Mouse (Mus musculus) embryonic facial prominence, embryonic 14.5 days (tissue): ENCODE data around the gene Atp6ap1l. TPM values are rescaled to one million over a fixed set of nuclear protein-coding genes. Genes with fewer than 3 reads are reported as not detected.
"Not testable (repeated sequence)": the region's sequence is repeated elsewhere in the genome, so short reads cannot be mapped to it uniquely, and the experiment has no call there.

Source experiments
- ATAC-seq: fragments of 200-750 bp; cut with Nextera tagmentation; 2 replicates; pipeline ENCODE4 v1.8.0; 2017; ENCODE audit warnings: low read depth, moderate number of reproducible peaks, moderate TSS enrichment
- DNase-seq: peaks from one replicate; pipeline ENCODE4 v3.0.0-alpha.2; 2015; ENCODE audit warnings: low spot score
- H3K27ac ChIP-seq: fragments of 300-500 bp; sonication (generic); replicated peaks from 2 replicates; pipeline ENCODE4 v1.5.1; 2014; ENCODE audit warnings: low read depth, mild to moderate bottlenecking, low read length, moderate library complexity
- H3K27me3 ChIP-seq: fragments of 300-500 bp; sonication (generic); replicated peaks from 2 replicates; pipeline ENCODE4 v1.6.1; 2014; ENCODE audit warnings: low read length; ENCODE audit not compliant: control insufficient read depth, insufficient read depth
- H3K36me3 ChIP-seq: fragments of 300-500 bp; sonication (generic); 2 replicates; pipeline ENCODE4 v1.6.1; 2014; ENCODE audit warnings: low read length, mixed read lengths; ENCODE audit not compliant: control insufficient read depth, insufficient read depth
- H3K4me1 ChIP-seq: fragments of 300-500 bp; sonication (generic); 2 replicates; pipeline ENCODE4 v1.6.1; 2014; ENCODE audit warnings: antibody characterized with exemption, low read length; ENCODE audit not compliant: control insufficient read depth, insufficient read depth
- H3K4me2 ChIP-seq: fragments of 300-500 bp; sonication (generic); 2 replicates; pipeline ENCODE4 v1.6.1; 2014; ENCODE audit warnings: low read depth, mild to moderate bottlenecking, low read length, moderate library complexity, mixed read lengths
- H3K4me3 ChIP-seq: fragments of 300-500 bp; sonication (generic); 2 replicates; pipeline ENCODE4 v1.5.1; 2014; ENCODE audit warnings: low read depth, mild to moderate bottlenecking, low read length
- H3K9ac ChIP-seq: fragments of 300-500 bp; sonication (generic); 2 replicates; pipeline ENCODE4 v1.6.1; 2014; ENCODE audit warnings: low read depth, mild to moderate bottlenecking, low read length, moderate library complexity, mixed read lengths
- H3K9me3 ChIP-seq: fragments of 300-500 bp; sonication (generic); 2 replicates; pipeline ENCODE4 v1.6.1; 2016; ENCODE audit warnings: low read length; ENCODE audit not compliant: control insufficient read depth
- WGBS: fragments of 180-500 bp; shearing (Covaris S2); extraction: QIAGEN DNeasy Blood & Tissue Kit; methylation state at CpG from one replicate; pipeline ENCODE4 v1.1.7; 2014; 5-methylcytosine and 5-hydroxymethylcytosine counted together
- polyA plus RNA-seq: library from polyadenylated mRNA; unstranded; fragments of >200 nt; fragmentation: Nextera tagmentation; extraction: Ambion mirVana; gene quantifications from 2 replicates; pipeline ENCODE4 v1.2.1, GENCODE M21; 2014

Gene Atp6ap1l
- polyA plus RNA-seq, 1 experiment from 2014 or later = 0.90 TPM

DNA sequence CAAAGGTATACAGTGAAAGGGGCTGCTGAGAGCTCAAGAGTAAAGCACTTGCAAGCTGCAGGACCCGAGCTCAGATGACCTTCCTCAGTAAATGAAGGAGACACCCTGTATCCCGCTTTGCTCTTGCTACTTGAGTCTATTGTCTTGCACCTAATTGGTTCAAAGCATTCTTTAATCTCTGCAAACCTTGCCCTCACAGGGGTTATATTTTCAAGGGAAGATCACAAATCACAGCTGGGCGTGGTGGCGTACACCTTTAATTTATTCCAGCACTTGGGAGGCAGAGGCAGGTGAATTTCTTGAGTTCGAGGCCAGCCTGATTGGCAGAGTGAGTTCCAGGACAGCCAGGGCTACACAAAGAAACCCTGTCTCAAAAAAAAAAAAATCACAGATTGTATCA, 20.0 kb upstream of the Atp6ap1l start:
- no peak overlapping the region for H3K9ac ChIP-seq
- no peak overlapping the region for H3K27ac ChIP-seq
- H3K4me2 ChIP-seq = no peak overlapping the region
- WGBS = 90% methylated on average over 5 of the region's 5 CpGs
- DNase-seq (no peak), ATAC-seq (no peak)
- H3K9me3 ChIP-seq = no peaks in the 10 kb centered on the region
- H3K36me3 ChIP-seq = peaks cover 41% of the 10 kb centered on the region
- H3K4me3 ChIP-seq = no peak overlapping the region
- no peaks in the 10 kb centered on the region for H3K27me3 ChIP-seq
- no peaks in the 10 kb centered on the region for H3K4me1 ChIP-seq

DNA sequence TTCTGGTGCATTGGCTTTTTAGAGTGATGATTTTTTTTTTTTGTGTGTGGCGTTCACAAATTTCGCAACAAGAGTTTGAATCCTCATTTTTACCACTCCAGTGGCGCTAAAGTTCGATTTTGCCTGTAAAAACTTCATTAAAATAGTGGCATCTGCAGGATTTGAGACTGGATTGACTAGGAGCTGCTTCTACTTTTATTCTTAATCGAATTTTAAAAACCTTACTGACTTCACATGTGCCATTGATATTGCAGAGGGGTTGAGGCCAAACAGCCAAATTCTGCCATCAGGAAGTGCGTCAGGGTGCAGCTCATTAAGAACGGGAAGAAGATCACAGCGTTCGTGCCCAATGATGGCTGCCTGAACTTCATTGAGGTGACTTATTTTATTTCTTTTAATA, 18.9 kb upstream of the Atp6ap1l start:
- no peaks in the 10 kb centered on the region for H3K27me3 ChIP-seq
- peak overlapping the region; percentile 99 for H3K9ac ChIP-seq
- peak overlapping the region; percentile 84 for H3K27ac ChIP-seq
- peak overlapping the region; percentile 95 for H3K4me3 ChIP-seq
- peaks cover 41% of the 10 kb centered on the region for H3K36me3 ChIP-seq
- no peak for ATAC-seq
- H3K9me3 ChIP-seq = no peaks in the 10 kb centered on the region
- WGBS = 37% methylated on average over 9 of the region's 9 CpGs
- H3K4me2 ChIP-seq = peak overlapping the region; percentile 76
- no peak for DNase-seq
- H3K4me1 ChIP-seq = no peaks in the 10 kb centered on the region

DNA sequence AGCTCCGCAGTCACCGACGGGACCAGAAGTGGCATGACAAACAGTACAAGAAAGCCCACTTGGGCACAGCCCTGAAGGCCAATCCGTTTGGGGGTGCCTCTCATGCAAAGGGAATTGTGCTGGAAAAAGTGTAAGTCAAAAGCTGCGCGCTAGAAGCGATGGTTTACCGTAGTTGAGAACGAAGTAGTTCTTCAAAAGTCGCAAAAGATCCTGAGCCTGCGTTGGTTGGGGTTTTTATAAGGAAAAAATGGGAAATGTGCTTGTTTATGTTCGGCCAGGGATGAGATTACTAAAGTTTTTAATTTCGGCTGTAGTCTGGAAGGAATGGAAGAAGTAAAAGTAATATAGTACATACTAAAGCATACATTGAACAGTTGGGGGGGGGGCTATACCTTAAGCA, 18.5 kb upstream of the Atp6ap1l start:
- not testable (repeated sequence) for H3K4me1 ChIP-seq, DNase-seq, H3K9me3 ChIP-seq, ATAC-seq, H3K27me3 ChIP-seq
- H3K4me3 ChIP-seq = peak overlapping the region; percentile 95
- H3K27ac ChIP-seq = peak overlapping the region; percentile 84
- H3K36me3 ChIP-seq = peaks cover 39% of the 10 kb centered on the region
- peak overlapping the region; percentile 99 for H3K9ac ChIP-seq
- H3K4me2 ChIP-seq = peak overlapping the region; percentile 76
- WGBS = 1% methylated on average over 13 of the region's 13 CpGs

DNA sequence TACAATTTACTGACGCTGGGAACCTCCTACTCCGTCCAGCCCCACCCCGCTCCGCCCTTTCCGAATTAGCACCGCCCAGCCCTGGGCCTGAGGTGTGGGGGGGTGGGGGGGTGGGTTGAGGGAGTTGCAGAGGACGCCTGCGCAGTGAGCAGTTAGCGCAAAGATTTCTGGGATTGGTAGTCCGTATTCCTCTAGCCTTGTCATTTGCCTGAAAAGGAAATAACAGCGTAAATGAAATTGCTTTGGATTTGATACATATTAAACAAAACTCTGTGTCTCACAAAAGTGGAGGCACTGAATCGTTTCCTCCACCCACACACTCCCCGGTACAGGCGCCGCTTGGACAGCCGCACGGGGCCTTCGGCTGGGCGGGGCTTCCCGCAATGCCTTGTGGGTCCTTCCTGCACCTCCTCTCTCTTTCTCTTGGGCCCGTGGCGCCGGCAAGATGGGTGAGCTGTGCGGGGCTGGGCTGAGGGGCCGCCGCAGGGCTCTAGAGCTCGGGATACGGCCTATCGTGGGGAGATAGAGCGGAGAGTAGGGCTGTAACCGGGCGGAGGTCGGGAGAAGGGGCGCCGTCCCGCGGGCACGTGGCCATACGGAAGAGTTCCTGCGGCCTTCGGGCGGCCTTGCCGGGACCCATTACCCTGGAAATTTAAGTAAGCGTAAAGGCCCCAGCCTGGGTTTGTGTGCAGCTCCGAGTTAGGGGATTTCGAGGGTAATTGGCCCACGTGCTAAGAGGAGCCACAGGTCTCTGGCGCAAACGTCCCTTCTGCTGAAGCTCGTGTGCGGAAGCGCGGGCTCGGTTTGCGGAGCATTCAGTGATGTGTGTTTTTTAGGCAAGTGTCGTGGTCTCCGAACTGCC, 17.8 kb upstream of the Atp6ap1l start, which contains the start of gene Rps23:
TSS of gene Rps23 (plus strand) at position 208 of the 862 bp plus-strand sequence.
- Histone ChIP-seq H3K27me3 (no peaks in the 10 kb centered on the region), H3K9me3 (no peaks in the 10 kb centered on the region), H3K4me3 (peak within 1 kb of the TSS; percentile 95), H3K4me1 (no peaks in the 10 kb centered on the region), H3K36me3 (peaks cover 33% of the 10 kb centered on the region), H3K27ac (peak within 1 kb of the TSS; percentile 84), H3K4me2 (peak within 1 kb of the TSS; percentile 76), H3K9ac (peak within 1 kb of the TSS; percentile 99)
- ATAC-seq (peak; percentile 97), DNase-seq (peak; percentile 96)
- under 1% methylated on average over 55 of the region's 57 CpGs for whole genome bisulfite sequencing

DNA sequence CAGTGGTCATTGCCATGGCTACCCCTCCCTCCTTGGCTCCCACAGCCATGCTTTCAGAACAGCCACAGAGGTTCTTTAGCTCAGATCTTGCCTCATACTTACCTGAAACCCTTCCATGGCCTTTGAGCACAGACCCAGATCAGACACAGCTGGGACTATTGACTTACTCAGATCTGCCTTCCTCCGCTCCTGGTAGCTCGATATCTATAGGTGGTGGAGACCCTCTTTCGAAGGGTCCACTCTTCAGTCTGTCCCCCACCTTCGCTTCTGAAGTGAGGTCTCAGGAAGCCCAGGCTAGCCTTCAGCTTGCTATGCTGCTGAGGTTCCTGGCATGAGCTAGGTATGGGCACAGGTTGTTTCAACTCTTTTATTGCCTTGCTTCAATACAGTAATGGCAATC, 9.6 kb upstream of the Atp6ap1l start:
- Histone ChIP-seq H3K27ac (no peak overlapping the region), H3K4me3 (no peak overlapping the region), H3K27me3 (no peaks in the 10 kb centered on the region), H3K4me2 (no peak overlapping the region), H3K9ac (no peak overlapping the region), H3K36me3 (no peaks in the 10 kb centered on the region), H3K4me1 (no peaks in the 10 kb centered on the region), H3K9me3 (no peaks in the 10 kb centered on the region)
- WGBS = 90% methylated on average over 4 of the region's 4 CpGs
- ATAC-seq = no peak
- DNase-seq = no peak

DNA sequence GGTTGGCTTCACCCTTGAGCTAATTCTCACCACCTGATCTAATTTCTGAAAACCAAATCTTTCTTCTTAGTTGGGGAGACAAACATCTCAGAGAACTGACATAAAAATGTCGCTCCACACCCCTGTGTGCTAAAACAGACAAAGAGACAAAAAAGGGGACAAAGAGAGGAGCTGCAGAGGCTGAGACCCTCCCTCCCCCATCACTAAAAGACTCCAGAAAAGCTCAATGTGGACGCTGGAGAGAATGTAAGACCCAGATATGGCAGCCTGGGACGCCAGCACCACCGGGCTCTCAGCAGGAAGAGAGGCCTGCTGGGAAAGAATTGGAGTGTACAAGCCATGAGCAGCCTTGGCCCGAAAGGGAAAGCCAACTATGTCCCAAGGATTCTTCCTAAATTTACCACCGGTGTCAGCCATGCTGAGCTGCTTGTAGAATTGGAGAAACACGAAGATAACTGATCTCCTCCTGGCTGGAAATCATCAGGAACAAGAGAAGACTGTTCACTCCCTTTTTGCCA, 8.6 kb upstream of the Atp6ap1l start:
- 57% methylated on average over 7 of the region's 7 CpGs for WGBS
- no peak for ATAC-seq
- H3K27me3 ChIP-seq = no peaks in the 10 kb centered on the region
- no peak overlapping the region for H3K27ac ChIP-seq
- H3K9me3 ChIP-seq = no peaks in the 10 kb centered on the region
- H3K4me1 ChIP-seq = no peaks in the 10 kb centered on the region
- H3K9ac ChIP-seq = no peak overlapping the region
- H3K36me3 ChIP-seq = no peaks in the 10 kb centered on the region
- no peak overlapping the region for H3K4me3 ChIP-seq
- H3K4me2 ChIP-seq = no peak overlapping the region
- DNase-seq = no peak

DNA sequence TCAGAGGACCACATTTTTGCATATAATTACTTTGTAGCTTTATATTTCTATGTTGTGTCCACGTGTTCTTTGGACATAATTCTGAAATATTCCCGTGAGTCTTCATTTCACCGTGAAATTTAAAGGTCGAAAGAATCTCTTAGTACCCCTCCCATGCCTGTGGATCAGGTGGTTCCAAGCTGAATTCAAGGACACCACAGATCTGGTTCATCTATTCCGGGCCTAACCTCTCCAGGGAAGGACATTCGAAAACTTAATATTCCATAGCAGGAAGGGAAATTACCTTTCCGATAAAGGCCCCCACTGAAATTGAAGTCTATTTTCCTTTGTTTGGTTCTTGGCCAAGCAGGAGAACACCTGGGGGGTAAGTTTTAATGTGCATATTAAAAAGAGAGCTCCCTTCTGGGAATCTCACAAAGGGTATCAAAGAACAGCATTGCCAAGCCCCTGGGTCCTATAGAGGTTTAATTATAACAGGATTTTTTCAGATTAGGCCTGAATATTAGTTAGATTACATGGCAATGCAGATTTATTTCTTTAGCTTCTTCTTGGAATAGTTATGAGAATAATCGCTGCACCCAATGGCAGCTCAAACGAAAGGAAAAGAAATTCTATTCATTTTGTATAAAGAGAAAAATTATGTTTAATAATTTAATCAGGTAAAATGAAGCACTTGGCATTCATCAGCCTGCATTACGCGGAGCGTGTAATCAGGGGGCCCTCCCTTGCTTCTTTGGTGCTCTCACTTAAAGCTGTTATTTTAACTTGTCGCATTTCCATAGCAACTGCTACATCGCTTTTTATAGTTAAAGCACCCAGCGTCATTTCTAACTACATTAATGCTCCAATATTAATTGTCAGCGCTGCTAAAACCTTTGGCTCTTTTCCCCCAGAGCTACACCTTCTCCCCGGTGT, 7.9 kb upstream of the Atp6ap1l start:
- H3K9ac ChIP-seq = no peak overlapping the region
- H3K9me3 ChIP-seq = no peaks in the 10 kb centered on the region
- H3K36me3 ChIP-seq = no peaks in the 10 kb centered on the region
- peak; percentile 50; the same call in 1 of the 2 replicates for ATAC-seq
- no peak for DNase-seq
- H3K4me1 ChIP-seq = no peaks in the 10 kb centered on the region
- H3K4me3 ChIP-seq = no peak overlapping the region
- no peaks in the 10 kb centered on the region for H3K27me3 ChIP-seq
- H3K27ac ChIP-seq = no peak overlapping the region
- H3K4me2 ChIP-seq = no peak overlapping the region
- 69% methylated on average over 17 of the region's 17 CpGs for WGBS

DNA sequence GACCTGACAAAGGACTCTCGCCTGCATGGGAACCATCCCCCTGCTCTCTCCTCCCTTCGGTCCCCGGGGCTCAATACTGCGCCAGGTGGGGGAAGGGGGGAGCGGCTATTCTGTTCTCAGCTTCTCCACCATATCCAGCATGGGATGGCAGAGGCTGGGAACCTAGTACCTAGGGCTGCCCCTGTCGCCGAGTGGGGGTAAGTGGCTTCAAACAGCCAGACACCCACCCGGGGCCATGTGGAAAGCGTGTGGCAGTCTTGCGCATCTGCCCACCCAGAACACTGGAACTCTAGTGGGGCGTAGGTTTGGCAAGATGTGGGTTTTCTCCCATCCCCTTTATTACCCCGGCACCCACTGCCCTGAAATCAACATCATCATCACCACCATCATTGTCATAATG, 2.2 kb upstream of the Atp6ap1l start:
- no peak overlapping the region for H3K4me2 ChIP-seq
- DNase-seq (no peak), ATAC-seq (no peak)
- H3K27me3 ChIP-seq = no peaks in the 10 kb centered on the region
- no peaks in the 10 kb centered on the region for H3K36me3 ChIP-seq
- WGBS = 87% methylated on average over 12 of the region's 12 CpGs
- H3K4me3 ChIP-seq = no peak overlapping the region
- no peaks in the 10 kb centered on the region for H3K9me3 ChIP-seq
- H3K27ac ChIP-seq = no peak overlapping the region
- no peak overlapping the region for H3K9ac ChIP-seq
- H3K4me1 ChIP-seq = no peaks in the 10 kb centered on the region
